Mouse (Mus musculus) midbrain, embryonic 16.5 days (tissue): ENCODE results near the gene Olfr890. TPM values are rescaled to one million over a fixed set of nuclear protein-coding genes. Genes with fewer than 3 reads are reported as not detected.
"Not testable (repeated sequence)": the region's sequence is repeated elsewhere in the genome, so short reads cannot be mapped to it uniquely, and the experiment has no call there.

Source experiments
- ATAC-seq: fragments of 200-750 bp; cut with Nextera tagmentation; 2 replicates; pipeline ENCODE4 v1.8.0; 2017; ENCODE audit warnings: moderate TSS enrichment
- H3K27ac ChIP-seq: fragments of 300-500 bp; sonication (generic); 2 replicates; pipeline ENCODE4 v1.5.1; 2014; ENCODE audit warnings: mild to moderate bottlenecking, low read length, mixed read lengths
- H3K27me3 ChIP-seq: fragments of 300-500 bp; sonication (generic); 2 replicates; pipeline ENCODE4 v1.6.1; 2014; ENCODE audit warnings: low read depth, low read length, mixed read lengths; ENCODE audit not compliant: control insufficient read depth, insufficient read depth
- H3K36me3 ChIP-seq: fragments of 300-500 bp; sonication (generic); 2 replicates; pipeline ENCODE4 v1.6.1; 2014; ENCODE audit warnings: mild to moderate bottlenecking, low read length, moderate library complexity, mixed read lengths; ENCODE audit not compliant: control insufficient read depth, insufficient read depth
- H3K4me1 ChIP-seq: fragments of 300-500 bp; sonication (generic); 2 replicates; pipeline ENCODE4 v1.6.1; 2014; ENCODE audit warnings: mild to moderate bottlenecking, low read length, mixed read lengths; ENCODE audit not compliant: control insufficient read depth, insufficient read depth
- H3K4me2 ChIP-seq: fragments of 300-500 bp; sonication (generic); 2 replicates; pipeline ENCODE4 v1.6.1; 2014; ENCODE audit warnings: mild to moderate bottlenecking, low read length, mixed read lengths
- H3K4me3 ChIP-seq: fragments of 300-500 bp; sonication (generic); 2 replicates; pipeline ENCODE4 v1.5.1; 2014; ENCODE audit warnings: low read depth, mild to moderate bottlenecking, low read length, moderate library complexity, mixed read lengths
- H3K9ac ChIP-seq: fragments of 300-500 bp; sonication (generic); 2 replicates; pipeline ENCODE4 v1.6.1; 2014; ENCODE audit warnings: low read depth, low read length, mixed read lengths
- H3K9me3 ChIP-seq: fragments of 300-500 bp; sonication (generic); replicated peaks from 2 replicates; pipeline ENCODE4 v1.6.1; 2014; ENCODE audit warnings: mild to moderate bottlenecking, low read length, mixed read lengths; ENCODE audit not compliant: control insufficient read depth, poor library complexity, severe bottlenecking
- whole genome bisulfite sequencing: fragments of 180-500 bp; shearing (Covaris S2); extraction: QIAGEN DNeasy Blood & Tissue Kit; methylation state at CpG from one replicate; pipeline ENCODE4 v1.1.7; 2014; 5-methylcytosine and 5-hydroxymethylcytosine counted together
- polyA plus RNA-seq: library from polyadenylated mRNA; unstranded; fragments of >200 nt; fragmentation: Nextera tagmentation; extraction: Ambion mirVana; gene quantifications from 2 replicates; pipeline ENCODE4 v1.2.1, GENCODE M21; 2015

Olfr890 gene
- not detected in 2 replicates for polyA plus RNA-seq

- Histone ChIP-seq H3K4me1 (no peaks in the 10 kb centered on the region), H3K4me3 (no peak within 1 kb of the TSS), H3K9ac (no peak within 1 kb of the TSS), H3K27ac (no peak within 1 kb of the TSS), H3K27me3 (no peaks in the 10 kb centered on the region), H3K9me3 (no peaks in the 10 kb centered on the region; the same call in 1 of the 2 replicates), H3K36me3 (no peaks in the 10 kb centered on the region), H3K4me2 (no peak within 1 kb of the TSS)
- ATAC-seq: no peak
Observed at GRCm38 (mm10) chr9:38142217-38142616, at the start of gene Olfr890. Gene Olfr890, plus strand, starts transcription at chr9:38142517.

DNA sequence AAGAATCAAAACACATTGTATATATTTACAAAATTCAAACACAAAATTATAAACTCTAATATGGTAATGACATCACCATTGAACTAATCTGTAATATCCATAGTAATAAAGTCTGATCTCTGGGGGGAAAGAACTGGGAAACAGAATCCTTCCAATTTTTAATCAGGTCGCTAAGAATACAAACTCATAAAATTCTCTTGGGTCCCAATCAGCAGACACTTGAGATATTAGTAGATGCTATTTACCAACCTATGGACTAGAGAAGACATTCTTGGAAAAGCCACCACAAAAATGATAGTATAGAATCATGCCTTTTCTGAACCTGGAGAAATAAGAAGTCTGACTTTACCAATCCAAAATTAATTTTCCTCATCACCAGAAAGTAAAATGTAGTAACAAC is 34.5 kb upstream of the Olfr890 start, which contains the start of gene Olfr888:
TSS of gene Olfr888 (plus strand) at position 301 of the 400 bp plus-strand sequence.
- H3K9ac ChIP-seq: no peak within 1 kb of the TSS
- no peaks in the 10 kb centered on the region for H3K9me3 ChIP-seq
- WGBS: 88% methylated on average over 1 of the region's 1 CpGs
- no peaks in the 10 kb centered on the region for H3K4me1 ChIP-seq
- H3K4me2 ChIP-seq: no peak within 1 kb of the TSS
- no peak within 1 kb of the TSS for H3K27ac ChIP-seq
- ATAC-seq: no peak
- no peaks in the 10 kb centered on the region for H3K36me3 ChIP-seq
- no peak within 1 kb of the TSS for H3K4me3 ChIP-seq
- no peaks in the 10 kb centered on the region for H3K27me3 ChIP-seq

DNA sequence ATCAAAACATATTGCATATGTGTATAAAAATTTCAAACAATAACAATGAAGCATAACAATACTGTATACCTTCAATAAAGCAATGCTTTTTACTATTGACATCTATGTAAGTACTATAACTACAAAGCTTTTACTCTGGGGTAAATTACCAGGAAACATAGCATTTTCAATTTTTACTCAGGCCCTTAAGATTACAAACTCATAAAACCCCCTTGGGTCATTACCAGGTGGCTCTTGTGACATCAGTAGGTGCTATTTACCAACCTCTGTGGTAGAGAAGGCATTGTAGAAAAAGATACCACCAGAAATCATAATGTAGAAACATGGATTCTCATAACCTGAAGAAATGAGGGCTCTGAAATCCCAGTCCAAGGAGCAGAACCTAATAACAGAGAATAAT is 27.4 kb upstream of the Olfr890 start, which contains the start of gene Olfr889:
TSS of gene Olfr889 (plus strand) at position 301 of the 400 bp plus-strand sequence.
- no peak within 1 kb of the TSS for H3K27ac ChIP-seq
- no peaks in the 10 kb centered on the region for H3K36me3 ChIP-seq
- no peak within 1 kb of the TSS for H3K4me3 ChIP-seq
- H3K4me2 ChIP-seq: no peak within 1 kb of the TSS
- no peak within 1 kb of the TSS for H3K9ac ChIP-seq
- no peaks in the 10 kb centered on the region for H3K27me3 ChIP-seq
- ATAC-seq: no peak
- no peaks in the 10 kb centered on the region for H3K4me1 ChIP-seq
- H3K9me3 ChIP-seq: no peaks in the 10 kb centered on the region

GRCm38 (mm10) chr9:38168341-38168740 is 26.0 kb downstream of the Olfr890 start:
- H3K27me3 ChIP-seq, H3K4me2 ChIP-seq, H3K4me1 ChIP-seq, H3K27ac ChIP-seq, H3K36me3 ChIP-seq, H3K9me3 ChIP-seq, H3K9ac ChIP-seq, H3K4me3 ChIP-seq, ATAC-seq: not testable (repeated sequence)
- 48% methylated on average over 2 of the region's 2 CpGs for WGBS

DNA sequence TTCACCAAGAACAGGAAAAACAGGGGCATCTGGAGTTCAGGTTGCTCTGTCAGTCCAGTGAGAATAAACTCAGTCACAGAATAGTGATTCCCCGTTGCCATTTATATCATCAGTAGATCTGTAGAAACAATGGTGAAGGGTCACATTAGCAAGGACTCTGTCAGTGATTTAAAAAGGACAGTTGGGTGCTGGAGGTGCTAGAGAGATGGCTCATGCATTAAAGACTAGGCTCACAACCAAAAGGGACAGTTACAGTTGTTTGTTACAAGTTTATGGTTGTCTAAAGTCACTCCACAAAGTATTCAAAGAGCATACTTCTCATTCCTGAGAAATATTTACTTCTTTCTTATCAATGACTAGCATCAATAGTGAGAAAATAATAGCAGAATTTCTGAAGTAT is 38.4 kb downstream of the Olfr890 start, which contains the start of gene Olfr891:
TSS of gene Olfr891 (minus strand) at position 101 of the 400 bp plus-strand sequence.
- no peak within 1 kb of the TSS for H3K4me2 ChIP-seq

More for the DNA sequence above, 38.4 kb downstream of the Olfr890 start, which contains the start of gene Olfr891:
- Histone ChIP-seq H3K36me3 (no peaks in the 10 kb centered on the region), H3K9ac (no peak within 1 kb of the TSS), H3K4me1 (no peaks in the 10 kb centered on the region), H3K4me3 (no peak within 1 kb of the TSS), H3K27me3 (no peaks in the 10 kb centered on the region), H3K27ac (no peak within 1 kb of the TSS), H3K9me3 (0 out of 2 replicates have a peak, but pooled peaks cover 2% of the 10 kb centered on the region)
- no peak for ATAC-seq
- WGBS: 85% methylated on average over 1 of the region's 1 CpGs

Other genes with a start within 250 kb of the Olfr890 start
- gene Olfr145, start 245.8 kb upstream of the Olfr890 start, polyA plus RNA-seq: not detected in 2 replicates
- not detected in 2 replicates for gene Olfr878, start 224.7 kb upstream of the Olfr890 start, polyA plus RNA-seq
- gene Olfr881, start 150.7 kb upstream of the Olfr890 start, polyA plus RNA-seq: not detected in 2 replicates
- gene Olfr883, start 116.7 kb upstream of the Olfr890 start, polyA plus RNA-seq: not detected in 2 replicates
- gene Olfr884, start 96.0 kb upstream of the Olfr890 start, polyA plus RNA-seq: not detected in 2 replicates
- gene Olfr885, start 81.2 kb upstream of the Olfr890 start, polyA plus RNA-seq: not detected in 2 replicates
- not detected in 2 replicates for gene Olfr887, start 58.4 kb upstream of the Olfr890 start, polyA plus RNA-seq
- gene Olfr888, start 34.4 kb upstream of the Olfr890 start, polyA plus RNA-seq: not detected in 2 replicates
- gene Olfr889, start 27.3 kb upstream of the Olfr890 start, polyA plus RNA-seq: 0.03 and 0.07 TPM in 2 replicates
- gene Olfr891, start 38.3 kb downstream of the Olfr890 start, polyA plus RNA-seq: not detected in 2 replicates
- not detected in 2 replicates for gene Olfr893, start 65.8 kb downstream of the Olfr890 start, polyA plus RNA-seq
- gene Olfr894, start 75.5 kb downstream of the Olfr890 start, polyA plus RNA-seq: not detected in 2 replicates
- gene Olfr143, start 110.3 kb downstream of the Olfr890 start, polyA plus RNA-seq: not detected in 2 replicates
- not detected in 2 replicates for gene Olfr895, start 125.3 kb downstream of the Olfr890 start, polyA plus RNA-seq
- not detected in 2 replicates for gene Olfr896-ps1, start 148.6 kb downstream of the Olfr890 start, polyA plus RNA-seq
- not detected in 2 replicates for gene Olfr25, start 186.5 kb downstream of the Olfr890 start, polyA plus RNA-seq
- not detected in 2 replicates for gene Olfr898, start 205.9 kb downstream of the Olfr890 start, polyA plus RNA-seq
- not detected in 2 replicates for gene Olfr250, start 224.4 kb downstream of the Olfr890 start, polyA plus RNA-seq
- gene Olfr251, start 234.6 kb downstream of the Olfr890 start, polyA plus RNA-seq: not detected in 2 replicates